Mouse (Mus musculus) ES-E14 (cell line): Measurements from ENCODE around the gene Atp13a3.

Experiments used
- CHD2 ChIP-seq: IDR thresholded peaks from 2 replicates; pipeline ENCODE4 v1.6.1; 2014; ENCODE audit warnings: mild to moderate bottlenecking, low read depth, low read length, inconsistent platforms
- HCFC1 ChIP-seq: IDR thresholded peaks from 2 replicates; pipeline ENCODE4 v1.6.1; 2012; ENCODE audit warnings: low read length, inconsistent platforms, borderline replicate concordance; ENCODE audit not compliant: insufficient read depth
- ZC3H11A ChIP-seq: IDR thresholded peaks from 2 replicates; pipeline ENCODE4 v1.6.1; 2012; ENCODE audit warnings: low read depth, mild to moderate bottlenecking, inconsistent platforms, low read length, borderline replicate concordance
- ZNF384 ChIP-seq: IDR thresholded peaks from 2 replicates; pipeline ENCODE4 v1.6.1; 2012; ENCODE audit warnings: low read depth, low read length, inconsistent platforms

- TF ChIP-seq ZNF384 (no peak), CHD2 (no peak), HCFC1 (no peak), ZC3H11A (no peak)
Observed at GRCm38 (mm10) chr16:30308616-30309394, 97.0 kb downstream of the Atp13a3 start.
